13 mouse cellular contexts compared by ENCODE assay signal in genomic region chr14:47876585-47876984, GRCm38 (mm10).
"Had no signal": no experiment of that assay in that cellular context is flagged by ENCODE, and none has a peak within 500 bp of the region (broad histone marks: within the 10 kb centered on the region; RNA-seq: fewer than 3 reads in every experiment).

No protein-coding gene starts in this region.

- H3K9me3 ChIP-seq: limb, embryonic 10.5 days; liver, embryonic 15.5 days; midbrain, embryonic 10.5 days; neural tube, embryonic 15.5 days had no signal

- H3K27me3 ChIP-seq: liver, embryonic 15.5 days; neural tube, embryonic 15.5 days had no signal

- H3K27ac ChIP-seq: left cerebral cortex, adult 2 months; limb, embryonic 10.5 days; liver, embryonic 15.5 days; midbrain, embryonic 10.5 days; neural tube, embryonic 15.5 days had no signal

- H3K4me3 ChIP-seq: left cerebral cortex, adult 2 months; limb, embryonic 10.5 days; liver, embryonic 15.5 days; midbrain, embryonic 10.5 days; myocyte; neural tube, embryonic 15.5 days had no signal

- H3K4me1 ChIP-seq: limb, embryonic 10.5 days; liver, embryonic 15.5 days; midbrain, embryonic 10.5 days; neural tube, embryonic 15.5 days had no signal

- H3K9ac ChIP-seq: liver, embryonic 15.5 days; neural tube, embryonic 15.5 days had no signal

- H3K36me3 ChIP-seq: limb, embryonic 10.5 days; liver, embryonic 15.5 days; midbrain, embryonic 10.5 days; neural tube, embryonic 15.5 days had no signal

- H3K4me2 ChIP-seq: liver, embryonic 11.5 days; liver, embryonic 15.5 days; neural tube, embryonic 15.5 days had no signal

- DNase-seq: kidney, adult 18-20 months; kidney, postnatal 25 days; lung, postnatal 14 days; midbrain, embryonic 14.5 days; right cerebral cortex, adult 18-20 months; right cerebral cortex, postnatal 25 days had no signal
